Mouse (Mus musculus) kidney, postnatal 25 days (tissue): ENCODE measurements around the gene Ucp3.
"Not testable (repeated sequence)": the region's sequence is repeated elsewhere in the genome, so short reads cannot be mapped to it uniquely, and the experiment has no call there.

Experiments used
- DNase-seq, 2 experiments: peaks; one replicate each; pipeline ENCODE4 v3.0.0; 2021; ENCODE audit warnings: mixed read lengths in 2 of 2

The Ucp3 gene

DNA sequence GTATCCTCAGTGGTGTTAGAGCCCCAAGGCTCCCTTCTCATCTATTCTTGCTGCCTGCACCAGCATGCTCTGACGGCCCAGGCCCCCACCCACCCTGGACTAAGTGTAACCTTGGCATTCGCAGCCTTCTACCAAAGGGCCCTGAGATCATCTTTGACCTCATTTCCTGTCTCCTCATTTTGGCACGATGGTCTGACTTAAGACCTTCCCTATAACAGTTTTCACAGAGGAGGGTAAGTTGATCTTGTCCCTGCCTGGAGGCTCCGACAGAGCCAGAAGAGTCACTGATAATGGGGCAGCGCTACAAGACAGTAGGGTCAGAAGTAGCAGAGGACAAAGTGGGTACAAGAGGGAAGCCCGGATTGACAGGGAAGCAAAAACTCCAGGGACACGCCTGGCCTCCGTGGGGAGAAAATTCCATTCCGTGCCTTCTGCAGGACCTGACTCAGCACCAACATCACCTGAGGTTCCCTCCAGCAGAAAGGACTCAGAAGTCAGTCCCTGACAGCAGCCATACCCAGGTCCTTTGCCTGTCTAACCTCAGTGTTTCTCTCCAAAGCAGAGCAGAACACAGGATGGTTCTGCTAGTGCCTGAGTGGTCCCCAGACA is 1.2 kb downstream of the Ucp3 start:
- DNase-seq = peak; percentile 27 to 68

DNA sequence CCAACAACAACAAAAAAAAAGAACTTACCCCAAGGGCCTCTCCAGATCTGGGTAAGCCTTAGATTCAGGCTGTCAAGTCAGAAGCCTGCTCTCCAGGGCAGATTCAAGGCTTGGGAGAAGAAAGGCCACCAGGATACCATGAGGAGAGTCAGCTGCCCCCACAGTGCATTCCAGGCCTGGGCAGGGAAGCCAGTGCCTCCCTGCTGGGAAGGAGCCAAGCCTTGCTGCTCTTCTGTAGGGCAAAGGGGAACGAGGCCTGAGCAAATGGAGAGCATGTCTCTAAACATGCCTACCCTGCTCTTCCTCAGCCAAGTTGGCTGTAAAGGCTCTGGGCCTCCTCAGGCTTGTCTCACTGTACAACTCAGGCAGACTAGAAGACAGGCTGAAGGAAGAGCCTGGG is 1.9 kb downstream of the Ucp3 start:
- DNase-seq = peak; percentile 82 to 91

DNA sequence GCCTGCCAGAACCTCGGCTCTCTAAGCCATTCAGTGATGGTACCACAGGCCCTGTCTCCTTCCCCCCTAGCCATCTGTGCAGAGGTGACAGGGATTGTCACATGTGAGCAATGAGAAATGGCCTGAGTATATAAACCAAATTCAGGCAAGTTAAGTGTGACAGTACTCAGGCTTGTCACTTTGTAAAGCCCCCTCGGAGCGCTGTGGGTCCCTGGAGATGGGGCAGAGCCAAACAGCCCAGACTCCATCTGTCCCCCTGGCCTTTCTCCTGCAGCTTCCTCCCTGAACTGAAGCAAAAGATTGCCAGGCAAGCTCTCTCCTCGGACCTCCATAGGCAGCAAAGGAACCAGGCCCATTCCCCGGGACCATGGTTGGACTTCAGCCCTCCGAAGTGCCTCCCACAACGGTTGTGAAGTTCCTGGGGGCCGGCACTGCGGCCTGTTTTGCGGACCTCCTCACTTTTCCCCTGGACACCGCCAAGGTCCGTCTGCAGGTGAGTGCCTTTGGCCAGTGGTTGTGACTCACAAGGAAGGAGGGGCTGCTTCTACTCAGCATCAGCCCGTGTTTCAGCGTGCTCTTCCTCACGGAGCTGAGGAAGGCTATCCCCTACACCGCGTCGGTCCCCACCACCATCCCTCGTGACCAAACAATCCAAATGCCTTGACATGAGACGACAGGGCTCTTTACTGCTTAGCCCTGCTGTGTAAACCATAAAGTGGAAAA is 6.5 kb downstream of the Ucp3 start:
- DNase-seq = peak in 1 of 2 experiments; percentile 65

DNA sequence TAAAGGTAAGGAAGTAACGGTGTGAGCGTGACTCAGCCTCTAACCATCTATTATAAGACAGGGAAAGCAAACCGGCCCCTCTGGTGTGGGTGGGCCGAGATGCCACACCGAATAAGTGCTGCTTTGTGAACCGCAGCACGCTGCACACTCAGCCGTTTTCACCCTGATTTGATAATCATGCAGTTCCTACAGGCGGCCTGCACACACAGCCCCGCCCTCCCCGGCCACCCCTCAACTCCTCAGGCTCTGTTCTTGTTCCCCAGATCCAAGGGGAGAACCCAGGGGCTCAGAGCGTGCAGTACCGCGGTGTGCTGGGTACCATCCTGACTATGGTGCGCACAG is 7.0 kb downstream of the Ucp3 start:
- peak in 1 of 2 experiments; percentile 66 for DNase-seq

DNA sequence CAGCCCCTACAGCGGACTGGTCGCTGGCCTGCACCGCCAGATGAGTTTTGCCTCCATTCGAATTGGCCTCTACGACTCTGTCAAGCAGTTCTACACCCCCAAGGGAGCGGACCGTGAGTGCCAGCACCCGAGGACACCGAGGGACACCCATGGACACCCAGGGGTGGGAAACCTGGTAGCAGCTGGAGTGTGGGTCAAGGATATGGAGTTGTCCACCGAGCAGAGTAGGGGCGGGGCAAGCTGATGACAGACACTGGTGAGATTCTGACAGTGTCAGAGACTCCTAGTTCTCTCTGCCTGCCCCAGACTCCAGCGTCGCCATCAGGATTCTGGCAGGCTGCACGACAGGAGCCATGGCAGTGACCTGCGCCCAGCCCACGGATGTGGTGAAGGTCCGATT is 7.4 kb downstream of the Ucp3 start:
- DNase-seq = no peak

DNA sequence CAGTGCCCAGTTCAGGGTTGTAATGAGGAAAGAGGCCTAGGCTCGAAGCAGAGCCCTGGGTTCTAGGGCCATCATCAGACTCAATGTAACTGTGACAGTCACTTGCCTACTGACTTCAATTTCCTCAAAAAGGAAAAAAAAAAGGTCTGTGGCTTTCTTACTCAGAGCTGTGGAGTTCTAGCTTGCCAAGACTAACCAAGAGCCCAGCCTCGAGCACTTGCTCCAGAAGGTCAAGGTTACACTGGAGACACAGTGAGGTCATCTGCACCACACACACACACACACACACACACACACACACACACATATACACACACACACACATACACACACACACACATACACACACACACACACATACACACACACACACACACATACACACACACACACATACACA is 9.3 kb downstream of the Ucp3 start:
- not testable (repeated sequence) for DNase-seq

DNA sequence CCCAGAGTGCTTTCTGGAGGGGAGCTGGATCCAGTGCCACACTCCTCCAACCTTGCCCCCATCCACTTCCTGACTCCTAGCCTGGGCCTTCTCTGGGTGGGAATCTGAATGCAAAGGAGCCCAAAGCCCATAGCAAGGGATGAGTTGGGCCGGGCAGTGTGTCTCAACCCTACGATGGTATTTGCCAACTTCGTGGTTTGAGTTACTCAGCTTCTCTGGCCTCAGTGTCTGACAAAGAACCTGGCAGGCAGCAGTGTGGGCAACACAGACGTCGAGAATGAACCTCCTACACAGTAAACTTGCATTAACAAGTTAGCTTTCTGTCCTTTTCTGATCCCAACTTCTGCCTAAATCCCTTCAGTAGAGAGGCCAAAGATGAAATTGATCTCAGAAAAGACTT is 11.7 kb downstream of the Ucp3 start:
- DNase-seq = no peak

DNA sequence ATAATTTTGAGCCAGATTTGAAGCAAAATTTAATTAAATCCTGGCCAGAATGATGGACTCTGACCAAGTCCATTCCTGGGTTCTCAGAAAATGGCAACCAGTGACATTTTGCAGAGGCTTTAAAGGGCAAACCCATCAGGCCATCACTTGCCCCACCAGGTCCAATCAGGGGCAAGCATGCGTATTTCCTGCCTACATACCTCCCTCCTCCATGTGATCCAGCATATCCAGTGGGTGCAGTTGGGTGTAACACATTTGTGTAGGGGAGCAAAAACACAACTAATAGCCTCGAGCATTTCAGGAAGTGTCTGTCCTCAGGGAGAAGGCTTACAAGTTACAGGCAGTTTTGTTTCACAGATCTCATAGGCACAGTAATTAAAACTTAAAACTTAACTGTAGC is 14.5 kb downstream of the Ucp3 start:
- DNase-seq = no peak

DNA sequence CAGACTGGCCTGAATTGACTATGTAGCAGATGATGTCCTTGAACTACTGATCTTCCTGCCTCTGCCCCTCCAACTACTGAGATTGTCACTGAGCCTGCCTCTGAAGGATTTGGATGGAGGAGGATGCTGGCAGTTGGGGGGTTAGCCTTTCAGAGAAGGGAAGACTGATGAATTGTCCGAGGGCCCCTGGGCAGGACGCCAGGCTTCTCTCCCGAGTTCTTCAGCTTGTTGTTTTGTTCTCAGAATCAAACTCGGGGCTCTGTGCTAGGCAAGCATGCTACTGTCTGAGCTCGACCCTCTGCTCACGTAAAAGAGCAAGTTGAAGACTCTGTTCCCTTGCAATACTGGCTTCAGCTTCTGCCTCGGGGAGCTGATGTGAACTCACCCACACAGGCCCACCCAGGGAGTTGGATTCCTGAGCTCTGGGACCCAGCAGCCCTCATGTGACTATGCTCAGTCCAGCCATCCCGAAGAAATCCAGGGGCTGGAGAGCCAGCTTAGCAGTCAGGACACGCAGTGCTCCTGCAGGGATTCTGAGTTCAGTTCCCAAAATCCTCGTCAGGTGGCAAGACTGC is 15.8 kb downstream of the Ucp3 start:
- DNase-seq = no peak

DNA sequence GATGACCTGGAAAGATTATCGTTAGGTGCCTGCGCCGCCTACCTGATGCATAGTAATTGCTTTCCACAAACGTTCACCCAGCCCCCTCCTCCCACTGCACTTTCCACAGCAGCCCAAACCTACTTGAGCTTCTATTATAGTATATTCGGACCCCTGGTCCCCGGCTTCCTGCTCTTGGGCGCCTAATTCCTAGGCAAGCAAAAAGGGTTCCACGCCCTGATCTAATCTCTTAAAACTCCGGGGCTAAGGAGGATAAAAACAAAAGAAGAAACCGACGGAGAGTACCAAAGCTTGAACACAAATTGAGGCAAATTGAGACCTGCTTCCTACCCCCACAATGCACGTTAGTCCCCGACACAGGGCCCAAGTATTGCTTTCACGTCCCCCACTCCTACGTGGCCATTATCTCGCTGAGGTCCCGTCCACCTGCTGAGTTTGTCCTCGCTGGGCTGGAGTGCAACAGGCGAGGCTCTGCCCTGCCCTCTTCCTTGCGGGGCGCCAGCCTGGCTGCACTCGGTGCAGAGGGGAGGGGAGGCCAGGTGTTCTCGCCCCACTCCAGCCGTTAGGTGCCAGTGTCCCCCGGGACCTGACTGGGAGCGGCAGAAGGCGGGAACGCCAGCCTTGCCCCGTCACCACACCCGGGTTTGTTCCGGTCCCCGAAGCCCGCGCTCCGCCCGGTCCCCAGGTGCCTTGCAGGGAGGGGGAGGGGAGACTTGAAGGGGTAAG is 19.8 kb downstream of the Ucp3 start:
- DNase-seq = peak in 1 of 2 experiments; percentile 81

DNA sequence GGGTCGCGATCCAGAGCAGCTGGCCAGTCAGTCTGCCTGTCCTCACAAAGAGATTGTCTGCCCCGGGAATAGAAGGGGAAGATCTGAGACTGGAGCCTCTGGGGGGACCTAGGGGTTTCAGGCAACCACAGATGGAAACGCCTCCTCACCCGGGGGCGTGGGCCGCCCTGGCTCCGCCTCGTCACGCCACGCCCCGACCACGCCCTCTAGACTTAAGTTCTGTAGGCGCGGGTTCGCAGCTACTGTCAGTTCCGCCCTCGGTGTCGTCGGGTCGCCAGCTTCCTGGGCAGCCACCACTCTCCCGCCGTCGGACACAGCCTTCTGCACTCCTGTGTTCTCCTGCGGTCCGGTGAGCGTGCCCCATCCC is 20.3 kb downstream of the Ucp3 start, which contains the start of gene Ucp2:
Ucp2 (plus strand) TSS at position 221 of the 367 bp plus-strand sequence.
- DNase-seq = peak; percentile 89 to 93

DNA sequence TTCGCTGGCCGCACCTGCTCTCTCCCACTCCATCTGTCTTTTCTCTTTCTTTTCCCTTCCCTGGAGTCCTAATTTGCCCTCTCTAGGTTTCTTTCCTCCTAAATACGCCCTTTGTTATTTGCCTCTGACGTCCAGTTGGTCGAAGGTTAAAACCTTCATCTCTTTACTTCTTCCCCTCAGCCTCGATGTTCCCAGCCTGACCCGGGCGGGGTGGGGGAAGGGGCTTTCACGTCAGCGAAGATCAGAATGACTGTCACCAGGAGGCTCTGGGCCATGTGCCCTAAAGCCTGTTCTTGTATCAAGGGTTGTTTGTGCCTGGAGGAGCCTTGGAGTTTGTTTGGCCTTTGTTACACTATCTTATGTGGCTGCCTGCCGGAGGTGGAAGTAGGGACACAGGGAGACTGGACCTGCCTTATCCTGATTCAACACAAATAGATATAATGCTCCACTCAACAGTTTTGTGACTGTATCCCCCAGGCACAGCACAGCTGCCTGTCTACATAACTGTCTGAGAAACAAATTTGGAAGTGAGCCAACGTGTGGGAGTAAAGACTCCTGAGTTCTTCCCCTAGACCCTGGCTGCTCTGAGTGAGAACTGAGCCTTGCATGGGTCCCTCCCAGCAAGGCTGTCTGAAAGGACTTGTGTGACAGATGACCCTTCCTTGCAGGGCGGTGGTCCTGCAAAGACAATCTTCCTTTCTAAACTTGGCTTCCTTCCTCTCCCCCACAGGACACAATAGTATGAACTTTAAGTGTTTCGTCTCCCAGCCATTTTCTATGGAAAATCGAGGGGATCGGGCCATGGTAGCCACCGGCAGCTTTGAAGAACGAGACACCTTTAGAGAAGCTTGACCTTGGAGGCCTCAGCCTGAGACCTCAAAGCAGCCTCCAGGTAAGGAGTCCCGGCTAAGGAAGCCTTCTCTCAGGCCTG is 21.0 kb downstream of the Ucp3 start:
- peak; percentile 38 to 60 for DNase-seq

DNA sequence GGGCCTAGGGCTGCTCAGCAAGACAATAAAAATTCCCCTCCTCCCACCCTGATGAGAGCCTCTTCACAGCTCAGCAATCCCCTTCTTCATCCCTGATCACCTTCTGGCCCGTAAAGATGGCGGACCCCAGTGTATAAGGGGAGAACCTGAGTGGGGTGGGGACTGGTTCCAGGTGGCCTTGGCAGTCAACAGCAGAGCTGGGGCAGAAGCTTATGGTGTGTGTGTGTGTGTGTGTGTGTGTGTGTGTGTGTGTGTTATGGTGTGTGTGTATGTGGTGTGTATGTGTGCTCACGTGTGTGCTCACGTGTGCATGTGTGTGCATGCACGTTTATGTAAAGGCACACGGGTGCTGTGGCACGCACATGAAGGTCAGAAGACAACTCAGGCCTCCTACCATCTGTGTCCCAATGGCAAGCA is 21.6 kb downstream of the Ucp3 start:
- no peak for DNase-seq

DNA sequence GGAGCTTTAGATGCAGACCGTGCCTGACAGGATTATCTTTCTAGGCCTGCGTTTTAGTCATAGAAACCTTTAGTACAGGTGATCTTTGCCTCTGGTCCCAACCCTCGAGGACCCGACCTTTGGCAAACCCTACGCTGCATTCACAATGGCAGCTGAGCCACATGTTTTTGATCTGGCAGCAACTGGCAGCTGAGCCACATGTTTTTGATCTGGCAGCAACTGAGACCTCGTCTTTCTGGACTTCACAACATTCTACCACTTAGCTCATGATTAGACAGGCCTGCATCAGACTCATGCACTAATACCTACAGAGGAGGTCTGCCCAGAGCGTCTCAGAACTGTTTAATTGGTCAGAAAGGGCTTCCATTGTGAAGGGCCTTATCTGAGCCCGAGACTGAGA is 22.3 kb downstream of the Ucp3 start:
- peak in 1 of 2 experiments; percentile 55 for DNase-seq

DNA sequence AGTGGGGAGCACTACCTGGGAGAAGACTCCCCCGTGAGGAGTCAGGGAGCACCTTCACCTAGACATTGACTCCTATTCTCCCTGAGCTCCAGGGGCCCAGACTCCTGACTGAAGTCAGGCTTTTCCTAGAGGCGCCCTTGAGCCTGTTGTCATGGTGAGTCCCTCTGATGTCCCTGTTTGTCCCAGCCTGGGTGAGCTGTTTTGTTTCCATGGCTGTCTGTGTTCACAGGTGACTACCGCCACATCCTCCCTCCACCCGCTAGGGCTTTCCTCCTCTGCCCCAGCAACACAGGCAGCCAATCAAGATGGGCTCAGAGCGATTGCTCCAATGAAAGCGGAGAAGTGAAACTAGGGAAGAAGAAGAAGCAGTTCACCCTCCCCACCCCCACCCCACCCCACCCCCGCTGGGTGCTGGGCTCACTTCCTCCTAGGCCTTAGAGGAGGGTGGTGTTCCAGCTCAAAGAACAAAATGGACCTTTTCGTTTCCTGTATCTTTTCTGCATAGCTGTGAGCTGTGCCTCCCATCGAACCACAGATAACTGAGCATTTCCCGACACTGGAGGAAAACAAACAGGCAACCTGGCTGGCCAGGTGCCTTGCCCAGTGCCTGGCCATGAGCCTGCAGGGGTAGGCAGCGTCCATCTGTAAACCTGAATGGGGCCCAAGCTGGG is 22.9 kb downstream of the Ucp3 start:
- DNase-seq = peak; percentile 59 to 89

DNA sequence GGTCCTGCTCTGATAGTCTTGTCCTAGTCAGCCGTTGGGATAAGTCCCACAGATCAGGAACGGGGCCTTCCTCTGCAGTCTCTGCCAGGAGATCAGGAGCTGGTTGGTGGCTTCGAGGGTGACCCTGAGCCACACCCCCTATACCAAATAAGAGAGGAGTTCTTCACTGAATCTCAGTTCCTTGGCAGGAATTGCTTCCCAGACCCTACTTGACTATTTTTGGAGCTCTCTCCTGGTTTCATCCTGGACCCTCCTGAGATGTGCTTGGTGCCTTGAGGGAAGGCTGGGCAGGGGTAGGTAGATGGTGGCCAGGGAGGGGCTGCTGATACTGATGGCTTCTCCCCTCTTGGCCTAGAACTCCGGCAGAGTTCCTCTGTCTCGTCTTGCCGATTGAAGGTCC is 23.6 kb downstream of the Ucp3 start:
- DNase-seq = peak in 1 of 2 experiments; percentile 38

DNA sequence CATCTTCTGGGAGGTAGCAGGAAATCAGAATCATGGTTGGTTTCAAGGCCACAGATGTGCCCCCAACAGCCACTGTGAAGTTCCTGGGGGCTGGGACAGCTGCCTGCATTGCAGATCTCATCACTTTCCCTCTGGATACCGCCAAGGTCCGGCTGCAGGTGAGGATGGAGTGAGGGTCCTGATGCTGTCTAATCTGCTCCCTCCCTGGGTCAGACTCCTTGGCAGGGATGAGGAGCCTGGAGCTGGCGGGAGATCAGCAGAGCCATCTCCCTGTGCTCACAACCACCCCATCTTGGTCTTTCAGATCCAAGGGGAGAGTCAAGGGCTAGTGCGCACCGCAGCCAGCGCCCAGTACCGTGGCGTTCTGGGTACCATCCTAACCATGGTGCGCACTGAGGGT is 24.0 kb downstream of the Ucp3 start:
- peak in 1 of 2 experiments; percentile 32 for DNase-seq

DNA sequence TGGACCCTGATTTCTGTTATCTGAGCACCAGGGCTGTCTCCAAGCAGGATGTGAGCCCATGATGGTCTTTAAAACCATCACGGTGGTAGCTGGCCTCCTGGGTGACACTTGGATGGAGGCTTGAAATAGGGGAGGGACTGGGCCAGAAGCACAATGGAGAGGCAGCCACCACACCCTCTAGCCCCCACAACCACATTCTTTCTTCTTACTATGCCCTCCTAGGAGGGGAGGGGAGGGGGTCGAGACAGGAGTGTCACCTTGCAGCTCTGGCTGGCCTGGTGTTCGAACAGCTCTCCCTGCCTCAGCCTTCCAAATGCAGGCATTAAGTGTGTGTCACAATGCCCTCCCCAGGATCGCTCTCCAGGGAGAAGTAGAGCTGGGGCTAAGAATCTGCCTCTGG is 24.6 kb downstream of the Ucp3 start:
- no peak for DNase-seq

DNA sequence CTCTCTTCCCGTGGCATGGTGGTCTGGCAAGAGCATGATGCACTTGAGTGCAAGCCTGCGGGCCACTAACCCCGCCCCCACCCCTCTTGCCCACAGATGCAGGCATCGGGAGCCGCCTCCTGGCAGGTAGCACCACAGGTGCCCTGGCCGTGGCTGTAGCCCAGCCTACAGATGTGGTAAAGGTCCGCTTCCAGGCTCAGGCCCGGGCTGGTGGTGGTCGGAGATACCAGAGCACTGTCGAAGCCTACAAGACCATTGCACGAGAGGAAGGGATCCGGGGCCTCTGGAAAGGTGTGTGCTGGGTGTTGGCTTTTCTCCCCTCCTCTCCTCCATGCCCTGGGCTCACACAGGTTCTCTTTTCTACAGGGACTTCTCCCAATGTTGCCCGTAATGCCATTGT is 25.2 kb downstream of the Ucp3 start:
- DNase-seq = no peak

DNA sequence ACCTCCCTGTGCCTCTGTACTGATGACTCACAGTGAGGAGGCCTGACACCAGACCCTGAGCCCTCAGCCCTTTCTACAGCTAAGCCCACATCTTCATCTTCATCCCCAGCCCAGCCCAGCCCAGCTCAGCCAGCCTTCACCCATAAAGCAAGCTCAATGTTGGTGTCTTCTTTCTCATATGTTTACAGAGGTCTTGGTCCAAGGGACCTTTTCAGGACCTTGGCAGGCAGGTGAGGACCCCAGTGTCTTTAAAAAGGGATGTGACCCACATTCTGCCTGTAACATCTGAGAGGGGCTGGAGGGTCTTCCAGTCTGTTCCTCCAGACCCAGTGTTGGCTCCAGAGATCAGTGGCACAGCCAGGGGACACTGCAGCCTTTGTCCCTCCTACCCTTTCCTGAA is 26.7 kb downstream of the Ucp3 start:
- no peak for DNase-seq

DNA sequence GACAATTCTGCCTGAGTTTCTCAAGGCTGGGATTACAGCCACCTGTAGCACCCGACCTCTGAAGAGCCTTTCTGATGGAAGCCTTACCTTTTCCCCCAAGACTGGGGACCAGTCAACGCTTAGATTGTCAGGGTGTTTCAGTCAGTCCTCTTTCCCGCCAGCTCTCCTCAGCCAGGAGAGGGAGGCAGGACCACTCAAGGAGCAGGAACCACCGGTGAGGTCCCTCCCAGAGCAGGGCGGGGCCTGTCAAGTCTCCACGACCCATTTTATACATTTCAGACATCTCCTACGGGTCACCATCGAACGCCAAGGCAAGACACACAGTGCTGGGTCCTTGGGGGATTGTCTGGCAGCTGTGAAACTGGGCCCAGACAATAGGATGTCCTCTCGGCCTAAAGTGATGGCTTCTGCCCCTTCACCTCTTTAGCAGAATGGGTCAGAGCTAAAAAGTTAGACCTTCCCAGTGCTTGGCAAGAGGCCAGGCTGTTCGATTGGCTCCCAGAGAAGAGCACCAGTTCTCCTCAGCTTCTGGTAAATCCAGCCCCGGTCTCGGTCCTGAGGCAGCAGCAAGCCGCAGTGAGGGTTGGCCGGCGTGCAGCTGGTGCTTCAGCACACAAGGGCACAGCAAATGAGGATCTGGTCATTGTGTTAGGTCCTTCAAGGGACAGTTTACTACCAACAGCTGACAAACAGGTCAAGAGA is 27.6 kb downstream of the Ucp3 start:
- peak; percentile 33 to 58 for DNase-seq
